Mouse (Mus musculus) cerebellum, adult 11 months (tissue): Measurements from ENCODE around the gene Slc4a1.

ENCODE experiments used
- DNase-seq: peaks from one replicate; pipeline ENCODE4 v3.0.0; 2022

Gene Slc4a1

GRCm38 (mm10) chr11:102348771-102349170 is 17.2 kb downstream of the Slc4a1 start:
- no peak for DNase-seq

GRCm38 (mm10) chr11:102348101-102348585 is 17.9 kb downstream of the Slc4a1 start:
- no peak for DNase-seq

GRCm38 (mm10) chr11:102347683-102348082 is 18.3 kb downstream of the Slc4a1 start:
- no peak for DNase-seq

- DNase-seq: no peak
Observed at GRCm38 (mm10) chr11:102346926-102347325, 19.1 kb downstream of the Slc4a1 start.

GRCm38 (mm10) chr11:102344458-102344857 is 21.5 kb downstream of the Slc4a1 start:
- DNase-seq: no peak

DNA sequence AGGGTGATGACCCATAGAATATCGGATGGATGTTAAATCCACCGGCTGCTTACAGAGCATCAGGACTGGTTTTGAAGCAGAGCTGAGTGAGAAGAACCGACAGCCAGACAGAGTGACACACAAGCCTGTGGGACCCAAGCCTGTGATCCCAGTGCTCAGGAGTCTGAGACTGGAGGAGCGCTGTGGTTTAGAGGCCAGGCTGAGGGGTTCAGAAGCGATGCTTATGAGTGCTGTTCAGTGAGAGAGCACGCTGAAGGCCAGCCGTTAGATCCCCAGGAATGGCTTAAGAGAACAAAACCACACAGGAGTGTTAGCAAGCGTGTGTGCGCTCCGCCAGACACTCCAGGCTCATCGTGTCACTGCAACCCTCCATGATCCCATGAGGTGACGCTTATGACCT is 23.3 kb downstream of the Slc4a1 start:
- no peak for DNase-seq

- DNase-seq: no peak
Observed at GRCm38 (mm10) chr11:102341101-102341500, 24.9 kb downstream of the Slc4a1 start.

GRCm38 (mm10) chr11:102339624-102340023 is 26.4 kb downstream of the Slc4a1 start:
- no peak for DNase-seq

DNA sequence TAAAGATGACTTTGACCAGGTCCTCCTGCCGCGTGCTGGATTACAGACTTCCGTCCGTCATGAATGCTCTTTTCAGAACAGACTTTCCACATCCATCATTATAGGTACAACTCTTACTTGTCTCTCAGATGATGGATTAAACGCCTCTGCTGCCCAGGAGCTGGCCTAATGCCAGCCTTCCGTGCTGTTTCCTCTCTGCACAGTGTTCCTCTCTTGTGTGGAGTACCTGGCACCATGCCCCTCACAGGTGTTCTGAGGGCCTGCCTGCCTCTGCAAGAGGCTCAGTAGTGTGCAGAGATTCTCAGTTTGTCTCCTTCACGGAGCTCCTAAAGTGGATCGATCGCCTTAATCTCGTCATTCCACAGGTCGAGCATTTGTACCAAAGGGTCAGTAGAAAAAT is 26.8 kb downstream of the Slc4a1 start:
- DNase-seq: peak; percentile 78

DNA sequence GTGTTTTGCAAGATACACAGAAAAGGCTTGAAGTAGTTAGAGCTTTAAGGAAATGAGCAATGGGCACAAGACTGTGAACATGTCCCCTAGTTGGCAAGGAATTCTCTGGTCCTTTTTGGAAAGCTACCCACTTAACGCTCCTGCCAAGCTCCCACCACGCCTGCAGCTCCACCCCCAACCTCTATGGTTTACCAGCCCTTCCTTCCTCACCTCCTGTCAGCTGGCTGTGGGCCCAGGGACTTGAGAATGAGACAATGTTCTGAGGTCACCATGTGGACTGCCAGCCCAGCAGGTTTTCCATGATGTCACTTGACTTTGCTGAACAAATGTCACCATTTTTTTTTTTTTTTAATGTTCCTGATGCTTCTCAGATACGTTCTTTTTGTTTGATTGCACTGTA is 27.4 kb downstream of the Slc4a1 start:
- peak; percentile 96 for DNase-seq

- DNase-seq: no peak
Observed at GRCm38 (mm10) chr11:102337921-102338320, 28.1 kb downstream of the Slc4a1 start.

- no peak for DNase-seq
Observed at GRCm38 (mm10) chr11:102336191-102336590, 29.8 kb downstream of the Slc4a1 start.

GRCm38 (mm10) chr11:102334973-102335700 is 30.9 kb downstream of the Slc4a1 start:
- DNase-seq: no peak

- DNase-seq: no peak
Observed at GRCm38 (mm10) chr11:102334010-102334409, 32.0 kb downstream of the Slc4a1 start.

DNA sequence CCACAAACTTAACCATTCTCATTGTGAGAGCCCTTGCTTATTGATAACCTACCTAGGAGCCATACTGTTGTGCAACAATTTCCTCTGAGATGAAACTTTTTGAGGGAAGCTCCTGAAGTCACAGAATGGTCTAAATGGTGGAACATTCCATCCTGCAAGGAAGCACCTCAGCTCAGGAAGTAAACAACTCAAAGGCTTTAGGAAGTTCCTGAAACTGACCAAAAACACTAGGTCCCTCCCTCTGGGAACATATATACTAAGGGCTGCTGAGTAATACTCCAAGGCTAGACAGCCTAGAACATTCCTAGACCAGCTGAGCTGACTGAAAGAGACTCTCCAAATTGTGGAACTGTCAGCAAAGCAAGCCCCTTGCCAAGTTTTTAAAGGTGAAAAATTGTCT is 32.9 kb downstream of the Slc4a1 start:
- no peak for DNase-seq

GRCm38 (mm10) chr11:102331806-102332205 is 34.2 kb downstream of the Slc4a1 start:
- DNase-seq: no peak

DNA sequence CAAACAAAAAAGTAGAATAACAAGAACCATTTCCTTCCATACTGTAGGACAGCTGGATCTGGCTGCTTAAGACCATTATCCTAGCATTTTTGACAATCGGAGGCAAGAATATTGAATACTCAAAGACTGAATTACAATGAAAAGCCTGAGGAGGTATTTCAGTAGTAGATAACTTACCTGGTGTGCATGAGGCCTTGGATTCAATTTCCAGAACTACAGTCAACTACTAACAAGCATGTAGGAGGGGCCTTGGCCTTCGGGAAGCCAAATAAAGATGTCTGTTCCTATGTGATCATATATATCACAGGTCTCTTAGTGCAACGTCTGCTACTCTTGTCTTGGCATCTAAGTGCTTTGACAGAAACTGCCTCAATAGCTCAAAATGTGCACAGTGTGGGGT is 36.0 kb downstream of the Slc4a1 start:
- no peak for DNase-seq

- DNase-seq: no peak
Observed at GRCm38 (mm10) chr11:102329518-102329917, 36.5 kb downstream of the Slc4a1 start.

DNA sequence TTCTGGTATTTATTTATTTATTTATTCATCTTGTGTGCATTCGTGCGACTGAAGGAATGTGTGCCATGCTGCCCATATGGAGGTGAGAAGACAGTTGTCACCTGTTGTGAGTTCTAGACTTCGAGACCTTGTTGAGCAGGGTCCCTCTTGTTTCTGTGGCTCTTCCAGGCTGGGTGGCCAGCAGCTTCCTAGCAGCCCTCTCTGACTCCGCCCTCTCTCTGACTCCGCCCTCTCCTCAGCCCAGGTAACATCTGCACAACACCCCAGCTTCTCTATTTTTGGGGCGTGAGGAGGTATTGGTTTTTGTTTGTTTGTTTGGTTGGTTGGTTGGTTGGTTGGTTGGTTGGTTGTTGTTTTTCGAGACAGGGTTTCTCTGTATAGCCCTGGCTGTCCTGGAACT is 38.2 kb downstream of the Slc4a1 start:
- no peak for DNase-seq

DNA sequence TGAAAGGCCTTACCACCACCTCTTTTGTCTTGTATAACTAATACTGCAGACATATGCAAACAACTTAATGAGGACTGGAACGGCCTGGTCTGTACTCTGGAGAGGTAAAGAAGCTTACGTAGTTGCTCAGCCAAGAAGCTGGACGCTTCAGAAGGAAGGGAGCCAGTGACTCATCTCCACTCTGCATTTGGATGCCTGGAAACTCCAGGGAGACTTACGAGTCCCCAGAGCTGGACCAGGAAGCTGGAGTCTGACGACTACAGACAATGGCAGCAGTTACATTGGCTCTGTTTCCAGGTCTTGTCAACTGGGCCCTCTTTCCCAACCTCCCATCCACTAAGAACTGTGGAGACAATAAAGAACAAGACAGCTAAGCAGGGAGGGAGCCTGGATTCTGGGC is 38.8 kb downstream of the Slc4a1 start:
- DNase-seq: no peak

DNA sequence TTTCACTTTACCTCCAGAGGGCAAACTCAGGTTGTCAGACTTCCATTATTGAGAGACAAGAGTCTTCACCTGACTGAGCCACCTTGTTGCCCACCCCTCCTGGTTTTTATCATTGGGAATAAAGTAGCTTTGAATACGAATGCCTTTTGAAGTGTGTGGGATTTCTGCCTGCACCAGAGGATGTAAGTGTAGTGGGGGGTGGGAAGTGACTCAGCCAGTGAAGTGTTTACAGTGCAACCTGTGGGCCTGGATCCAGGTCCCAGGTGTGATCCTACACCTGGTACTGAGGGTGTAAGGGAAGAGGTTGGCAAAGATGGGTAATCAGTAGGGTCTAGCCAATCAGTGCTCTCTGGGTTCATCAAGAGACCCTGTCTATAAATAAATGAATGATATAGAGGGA is 42.5 kb downstream of the Slc4a1 start:
- no peak for DNase-seq

- DNase-seq: no peak
Observed at GRCm38 (mm10) chr11:102321931-102322330, 44.1 kb downstream of the Slc4a1 start.

DNA sequence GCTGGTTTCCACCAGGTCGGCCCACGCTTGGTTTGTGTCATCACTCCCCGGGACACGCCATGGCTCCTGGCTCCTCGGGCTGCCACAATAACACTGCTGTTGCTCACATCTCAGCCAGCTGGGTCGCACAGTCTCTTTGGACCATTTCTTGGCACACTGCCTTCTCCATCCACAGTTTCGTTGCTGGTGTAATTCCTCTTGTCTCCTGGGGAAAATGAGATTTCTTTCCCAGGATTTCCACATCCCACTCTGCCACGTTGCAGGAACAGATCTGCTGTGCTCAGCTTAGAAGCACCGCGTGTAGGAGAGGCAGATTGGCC is 45.4 kb downstream of the Slc4a1 start:
- peak; percentile 72 for DNase-seq

DNA sequence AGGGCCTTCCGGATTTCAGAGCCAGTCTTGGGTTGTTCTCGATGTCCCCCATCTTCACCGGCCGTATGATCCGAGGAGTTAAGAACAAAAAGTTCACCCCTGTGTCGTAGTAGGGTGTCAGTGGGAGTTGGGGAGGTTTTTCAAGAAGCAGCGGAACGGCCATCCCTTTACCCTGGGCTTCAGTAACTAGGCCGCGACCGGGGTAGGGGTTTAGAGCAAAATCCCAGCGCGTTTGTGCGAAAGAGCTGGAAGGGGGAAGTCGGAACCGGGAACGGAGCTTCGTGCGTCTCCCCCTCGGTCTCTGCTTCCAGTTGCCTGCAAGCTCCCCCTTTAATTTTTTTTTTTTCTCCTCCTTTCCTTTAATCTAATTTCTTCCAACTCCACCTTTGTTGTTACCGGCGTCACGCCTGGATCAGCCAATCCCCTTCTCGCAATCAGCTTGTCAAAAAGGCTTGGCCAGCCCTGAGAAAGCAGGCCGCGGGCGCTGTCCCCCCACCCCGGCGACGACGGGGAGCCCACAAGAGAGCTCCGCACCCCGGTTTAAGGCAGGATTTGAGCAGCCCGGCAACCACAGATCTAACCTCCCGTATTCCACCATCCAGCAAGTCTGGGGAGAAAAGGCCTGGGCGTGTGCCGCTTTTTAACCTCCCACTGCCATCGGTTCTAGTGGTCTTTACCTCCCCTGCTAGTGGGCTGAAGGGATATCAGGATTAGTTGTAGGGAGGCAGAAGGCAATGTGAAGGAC is 45.9 kb downstream of the Slc4a1 start:
- peak; percentile 90 for DNase-seq

GRCm38 (mm10) chr11:102319410-102319792 is 46.6 kb downstream of the Slc4a1 start, which contains the start of gene Ubtf:
Gene Ubtf (minus strand): TSS chr11:102319742.
- peak; percentile 91 for DNase-seq
